Mouse (Mus musculus): ENCODE results near the gene Stard5. TPM values are rescaled to one million over a fixed set of nuclear protein-coding genes. Genes with fewer than 3 reads are reported as not detected.
A peak's percentile ranks its signal among the peaks of the same experiment; 100 is the strongest.

Stard5 gene
- polyA plus RNA-seq, 1 experiment from 2014 or later = 16.8 TPM

DNA sequence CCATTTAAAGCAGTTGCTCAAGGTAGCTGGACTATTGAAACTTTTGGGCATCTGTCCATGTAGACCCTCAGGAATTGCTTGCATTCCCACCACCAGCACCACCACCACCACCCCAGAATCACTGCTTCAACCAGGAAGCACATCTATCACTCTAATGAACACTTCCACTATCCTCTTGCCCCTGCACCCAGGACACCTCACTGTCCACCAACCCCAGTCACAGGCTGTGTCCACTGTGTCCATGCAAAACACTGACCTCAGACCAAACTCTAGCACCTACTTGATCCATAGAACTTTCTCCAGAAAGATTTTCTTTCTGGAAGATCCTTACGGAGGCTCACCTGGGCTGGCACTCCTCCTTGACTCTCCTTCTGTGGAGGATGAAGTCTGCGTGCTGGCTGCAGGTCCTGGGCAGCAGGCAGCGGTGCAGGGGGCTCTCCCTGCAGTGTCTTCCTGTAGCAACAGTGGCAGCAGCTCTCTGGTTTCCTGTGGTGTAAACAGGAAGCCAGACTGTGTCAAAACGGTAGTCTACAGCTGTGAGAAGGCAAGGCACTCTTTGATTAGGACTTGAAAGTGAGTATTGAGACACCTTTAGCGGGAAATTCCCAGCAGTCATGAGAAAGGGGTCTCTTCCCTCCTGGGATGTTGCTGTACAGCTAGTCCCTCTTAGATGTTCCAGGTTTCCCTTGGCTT lies 23.3 kb downstream of the Stard5 start:
- 66% methylated on average over 5 of the region's 5 CpGs for WGBS
- H3K4me1 ChIP-seq = no peaks in the 10 kb centered on the region
- H3K27me3 ChIP-seq (replicated peaks; ENCODE audit: low read depth, poor library complexity, severe bottlenecking) = no peaks in the 10 kb centered on the region
- H3K9me3 ChIP-seq = no peaks in the 10 kb centered on the region
- no peaks in the 10 kb centered on the region for H3K36me3 ChIP-seq (replicated peaks)
- H3K27ac ChIP-seq (replicated peaks) = peak overlapping the region; percentile 40; the same call in 1 of the 2 replicates
- no peak overlapping the region for H3K4me3 ChIP-seq
- DNase-seq (ENCODE audit: low spot score) = no peak

DNA sequence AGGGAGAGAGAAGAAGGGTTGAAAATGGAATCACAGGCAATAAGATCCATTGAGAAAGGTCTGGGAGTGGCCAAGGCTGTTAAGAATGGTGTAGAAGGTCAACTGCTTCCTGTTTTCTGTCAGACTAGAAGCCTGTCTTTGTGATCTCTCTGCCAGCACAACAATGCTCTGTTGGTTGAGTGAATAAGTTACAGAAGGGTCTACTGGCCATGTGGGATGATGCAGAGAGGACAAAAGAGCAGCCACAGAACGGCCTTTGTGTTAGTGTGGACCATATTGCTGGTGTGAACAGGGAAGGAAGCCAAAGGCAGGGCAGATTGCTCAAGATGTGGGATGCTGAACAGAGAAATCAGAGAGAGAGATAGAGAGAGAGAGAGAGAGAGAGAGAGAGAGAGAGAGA lies 27.0 kb downstream of the Stard5 start:
- DNase-seq (ENCODE audit: low spot score) = no peak

DNA sequence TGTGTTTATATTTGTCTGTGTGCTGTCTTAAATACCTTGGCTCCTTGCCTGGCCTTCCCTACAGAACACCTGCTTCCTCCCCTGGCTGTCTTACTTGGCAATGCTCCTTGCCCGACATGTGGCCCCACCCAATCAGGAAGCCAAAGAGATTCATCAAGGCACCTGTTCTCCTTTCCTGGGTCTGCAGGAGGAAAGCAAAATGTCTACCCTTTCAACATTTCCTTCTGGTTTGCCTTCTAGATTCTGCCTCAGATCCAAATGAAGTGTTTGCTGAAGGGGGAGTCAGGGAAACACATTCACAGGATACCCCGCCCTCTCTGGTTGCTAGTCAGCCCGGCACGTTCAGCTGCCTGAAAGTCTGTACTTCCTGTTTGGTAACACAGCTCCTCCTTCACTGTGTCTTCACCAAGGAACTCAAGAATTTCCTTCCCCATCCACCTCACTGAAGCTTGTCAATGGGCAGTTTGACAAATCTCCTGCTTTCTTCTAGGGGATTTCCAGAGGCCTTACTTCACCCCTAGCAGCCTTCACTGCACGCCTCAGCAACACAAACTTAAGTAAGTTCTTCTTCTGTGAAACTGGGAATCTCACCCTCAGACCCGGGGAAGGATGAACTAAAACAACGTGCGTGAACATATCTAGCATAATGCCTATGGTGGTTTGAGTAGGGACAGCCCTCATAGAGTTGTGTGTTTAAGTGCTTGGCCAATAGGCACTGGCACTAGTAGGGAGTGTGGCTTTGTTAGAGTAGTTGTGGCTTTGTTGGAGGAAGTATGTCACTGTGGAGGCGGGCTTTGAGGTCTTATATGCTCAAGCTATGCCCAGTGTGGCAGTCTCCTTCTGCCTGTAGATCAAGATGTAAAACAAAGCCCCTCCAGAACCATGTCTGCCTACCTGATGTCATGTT lies 27.7 kb downstream of the Stard5 start:
- Histone ChIP-seq H3K27me3 (replicated peaks; ENCODE audit: low read depth, poor library complexity, severe bottlenecking) (no peaks in the 10 kb centered on the region), H3K4me1 (no peaks in the 10 kb centered on the region), H3K4me3 (no peak overlapping the region), H3K9me3 (no peaks in the 10 kb centered on the region), H3K27ac (replicated peaks) (no peak overlapping the region), H3K36me3 (replicated peaks) (no peaks in the 10 kb centered on the region)
- WGBS = 84% methylated on average over 9 of the region's 9 CpGs
- DNase-seq (ENCODE audit: low spot score) = no peak

More for the DNA sequence above, 27.0 kb downstream of the Stard5 start:
- Histone ChIP-seq H3K4me3 (no peak overlapping the region), H3K9me3 (no peaks in the 10 kb centered on the region), H3K4me1 (no peaks in the 10 kb centered on the region), H3K36me3 (replicated peaks) (no peaks in the 10 kb centered on the region), H3K27me3 (replicated peaks; ENCODE audit: low read depth, poor library complexity, severe bottlenecking) (no peaks in the 10 kb centered on the region), H3K27ac (replicated peaks) (no peak overlapping the region)
- 81% methylated on average over 1 of the region's 1 CpGs for WGBS

DNA sequence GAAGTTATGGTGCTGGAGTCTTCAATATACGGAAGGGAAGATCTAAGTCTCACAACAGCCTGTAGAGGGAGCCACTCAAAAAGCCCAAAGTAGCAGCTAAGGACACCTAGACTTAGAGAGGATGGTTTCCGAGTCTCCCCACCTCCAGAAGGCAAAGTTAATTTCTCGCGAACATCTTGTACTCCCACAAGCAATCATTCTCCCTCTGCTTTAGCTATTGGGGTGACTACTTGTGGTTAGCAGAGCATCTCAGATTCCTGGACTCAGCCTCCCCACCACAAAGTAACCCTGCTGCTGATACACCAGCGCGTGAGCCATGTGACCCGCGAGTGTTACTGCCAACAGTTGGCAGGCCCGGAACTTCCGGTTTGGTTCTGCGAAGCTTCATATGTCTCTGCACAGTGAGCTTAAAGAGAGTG lies 28.5 kb downstream of the Stard5 start:
- no peak overlapping the region for H3K27ac ChIP-seq (replicated peaks)
- no peak overlapping the region for H3K4me3 ChIP-seq
- no peaks in the 10 kb centered on the region for H3K4me1 ChIP-seq
- 91% methylated on average over 11 of the region's 11 CpGs for WGBS
- no peaks in the 10 kb centered on the region for H3K36me3 ChIP-seq (replicated peaks)
- H3K9me3 ChIP-seq = no peaks in the 10 kb centered on the region
- H3K27me3 ChIP-seq (replicated peaks; ENCODE audit: low read depth, poor library complexity, severe bottlenecking) = no peaks in the 10 kb centered on the region
- DNase-seq (ENCODE audit: low spot score) = no peak

DNA sequence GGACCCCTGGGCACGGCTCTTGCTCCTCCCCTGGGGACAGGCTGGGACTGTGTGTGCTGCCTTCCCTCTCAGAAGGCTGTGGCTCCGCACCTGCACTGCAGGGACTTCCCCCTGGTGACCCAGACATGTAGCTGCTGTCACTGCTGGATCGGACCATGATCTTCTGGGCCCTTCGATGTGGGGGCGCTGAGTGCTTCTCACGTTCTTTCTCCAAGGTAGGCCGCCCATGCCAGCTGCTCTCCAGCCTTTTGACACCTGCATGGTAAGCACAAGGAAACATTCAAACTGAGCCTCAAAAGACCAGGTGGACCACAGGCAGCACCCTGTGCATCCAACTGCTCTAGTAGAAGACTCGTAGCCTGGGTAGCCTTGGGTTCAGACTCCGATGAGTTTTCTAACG lies 29.3 kb downstream of the Stard5 start:
- 88% methylated on average over 10 of the region's 10 CpGs for WGBS
- no peak for DNase-seq (ENCODE audit: low spot score)
- Histone ChIP-seq H3K4me1 (no peaks in the 10 kb centered on the region), H3K27ac (replicated peaks) (no peak overlapping the region), H3K36me3 (replicated peaks) (no peaks in the 10 kb centered on the region), H3K9me3 (no peaks in the 10 kb centered on the region), H3K27me3 (replicated peaks; ENCODE audit: low read depth, poor library complexity, severe bottlenecking) (no peaks in the 10 kb centered on the region), H3K4me3 (no peak overlapping the region)

DNA sequence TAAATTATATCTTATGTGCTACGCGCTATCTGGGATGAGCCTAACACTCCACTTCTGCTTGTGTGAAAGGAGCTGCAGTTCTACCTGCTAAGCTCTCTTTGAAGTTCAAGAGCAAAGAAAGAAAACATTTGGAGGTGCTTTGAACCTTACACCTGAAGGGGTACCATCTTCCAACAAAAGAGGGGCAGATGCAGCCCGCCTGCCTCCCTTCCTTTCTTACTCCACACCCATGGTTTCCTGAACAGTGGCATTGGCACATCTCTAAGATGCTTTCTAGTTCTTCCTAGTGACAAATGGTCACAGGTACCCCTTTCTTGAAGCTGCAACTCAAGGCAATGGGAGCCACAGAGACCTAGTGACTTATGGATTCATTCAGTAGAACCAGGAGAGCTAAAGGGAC lies 30.0 kb downstream of the Stard5 start:
- no peak overlapping the region for H3K4me3 ChIP-seq
- DNase-seq (ENCODE audit: low spot score) = no peak
- WGBS = 96% methylated on average over 3 of the region's 3 CpGs
- H3K4me1 ChIP-seq = no peaks in the 10 kb centered on the region
- no peaks in the 10 kb centered on the region for H3K36me3 ChIP-seq (replicated peaks)
- no peaks in the 10 kb centered on the region for H3K9me3 ChIP-seq
- H3K27ac ChIP-seq (replicated peaks) = no peak overlapping the region
- no peaks in the 10 kb centered on the region for H3K27me3 ChIP-seq (replicated peaks; ENCODE audit: low read depth, poor library complexity, severe bottlenecking)

DNA sequence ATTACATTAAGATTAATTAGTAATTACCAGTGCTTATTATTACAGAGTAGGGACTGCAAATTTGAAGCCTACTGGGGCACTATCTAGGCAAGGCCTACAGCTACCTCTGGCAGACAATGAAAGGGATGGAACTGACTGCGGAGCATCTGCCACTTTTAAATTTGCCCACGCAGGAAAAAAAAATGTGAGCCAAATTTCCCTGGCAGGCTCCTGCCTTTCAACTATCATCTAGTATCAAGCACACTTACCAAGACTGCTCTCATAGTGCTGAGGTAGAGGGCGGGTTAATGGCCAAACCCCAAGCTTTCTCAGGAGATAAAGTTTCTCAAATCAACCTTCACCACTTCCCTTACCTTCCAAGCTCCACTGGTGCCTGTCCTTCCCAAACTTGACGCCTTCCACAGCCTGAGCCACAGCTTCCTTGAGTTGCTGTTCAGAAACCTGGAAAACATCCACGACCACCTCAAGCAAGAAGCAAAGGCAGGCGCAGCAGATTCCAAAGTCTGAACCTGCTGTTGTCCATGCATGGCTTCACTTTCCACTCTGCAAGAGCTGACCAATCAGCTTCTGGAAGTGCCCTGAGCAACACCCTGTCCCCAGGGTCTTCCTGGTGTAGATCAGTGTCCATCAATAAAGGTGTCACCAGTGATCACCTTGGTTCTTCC lies 31.1 kb downstream of the Stard5 start:
- H3K27me3 ChIP-seq (replicated peaks; ENCODE audit: low read depth, poor library complexity, severe bottlenecking) = no peaks in the 10 kb centered on the region
- H3K27ac ChIP-seq (replicated peaks) = no peak overlapping the region
- DNase-seq (ENCODE audit: low spot score) = no peak
- no peaks in the 10 kb centered on the region for H3K4me1 ChIP-seq
- whole genome bisulfite sequencing = 88% methylated on average over 6 of the region's 6 CpGs
- no peak overlapping the region for H3K4me3 ChIP-seq
- H3K9me3 ChIP-seq = no peaks in the 10 kb centered on the region
- no peaks in the 10 kb centered on the region for H3K36me3 ChIP-seq (replicated peaks)

DNA sequence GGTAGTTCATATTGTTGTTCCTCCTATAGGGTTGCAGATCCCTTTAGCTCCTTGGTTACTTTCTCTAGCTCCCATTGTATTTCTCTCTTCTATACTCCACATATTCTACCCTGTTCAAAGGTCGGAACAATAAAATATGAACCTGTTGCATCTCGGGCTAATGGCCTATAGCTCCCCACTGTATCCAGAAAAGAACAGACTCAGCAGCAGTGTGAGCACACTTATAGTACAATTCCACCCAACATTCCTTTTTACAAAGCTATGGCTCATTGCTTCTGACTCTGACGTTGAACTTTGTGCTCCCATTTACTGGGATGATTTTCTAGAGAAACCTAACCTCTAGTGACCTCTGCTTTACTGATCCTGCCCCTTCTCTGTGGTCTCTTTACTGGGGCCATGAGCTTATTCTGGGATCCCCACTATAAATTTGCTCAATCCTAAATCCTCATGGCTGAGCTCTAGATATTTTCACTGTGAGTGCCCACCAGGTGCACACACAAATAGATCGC lies 34.4 kb downstream of the Stard5 start:
- Histone ChIP-seq H3K27me3 (replicated peaks; ENCODE audit: low read depth, poor library complexity, severe bottlenecking) (no peaks in the 10 kb centered on the region), H3K4me3 (no peak overlapping the region), H3K9me3 (no peaks in the 10 kb centered on the region), H3K4me1 (no peaks in the 10 kb centered on the region), H3K36me3 (replicated peaks) (no peaks in the 10 kb centered on the region), H3K27ac (replicated peaks) (no peak overlapping the region)
- no peak for DNase-seq (ENCODE audit: low spot score)
- 90% methylated on average over 4 of the region's 4 CpGs for WGBS

DNA sequence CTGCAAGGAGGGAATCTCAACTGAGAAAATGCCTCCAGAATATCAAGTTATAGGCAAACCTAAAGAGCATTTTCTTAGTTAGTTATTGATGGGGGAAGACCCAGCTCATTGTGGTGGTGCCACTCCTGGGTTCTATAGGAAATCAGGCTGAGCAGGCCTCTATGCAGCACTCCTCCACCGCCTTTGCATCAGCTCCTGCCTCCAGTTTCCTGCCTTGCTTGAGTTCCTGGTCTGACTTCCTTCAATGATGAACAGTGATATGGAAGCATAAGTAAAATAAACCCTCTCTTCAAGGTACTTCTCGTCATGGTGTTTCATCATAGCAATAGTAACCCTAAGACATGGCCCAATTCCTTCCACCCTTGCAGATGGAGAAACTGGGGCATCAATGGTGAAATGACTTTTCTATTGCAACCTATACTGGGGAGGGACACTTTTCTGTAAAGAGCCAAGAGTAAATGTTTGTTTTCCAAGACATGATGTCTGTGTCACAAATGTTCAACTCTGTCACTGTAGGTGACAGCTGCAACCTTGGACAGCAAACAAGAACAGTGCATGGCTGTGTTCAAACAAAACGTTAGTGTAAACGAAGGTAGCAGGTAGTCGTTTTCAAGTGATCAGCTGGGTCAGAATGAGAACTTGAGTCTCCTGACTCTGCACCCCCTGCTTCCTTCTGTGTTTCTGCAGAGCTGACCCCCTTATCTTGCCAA lies 36.3 kb downstream of the Stard5 start:
- 83% methylated on average over 5 of the region's 5 CpGs for WGBS
- H3K9me3 ChIP-seq = no peaks in the 10 kb centered on the region
- no peak for DNase-seq (ENCODE audit: low spot score)
- H3K36me3 ChIP-seq (replicated peaks) = no peaks in the 10 kb centered on the region
- H3K4me1 ChIP-seq = no peaks in the 10 kb centered on the region
- H3K4me3 ChIP-seq = no peak overlapping the region
- no peaks in the 10 kb centered on the region for H3K27me3 ChIP-seq (replicated peaks; ENCODE audit: low read depth, poor library complexity, severe bottlenecking)
- H3K27ac ChIP-seq (replicated peaks) = no peak overlapping the region

DNA sequence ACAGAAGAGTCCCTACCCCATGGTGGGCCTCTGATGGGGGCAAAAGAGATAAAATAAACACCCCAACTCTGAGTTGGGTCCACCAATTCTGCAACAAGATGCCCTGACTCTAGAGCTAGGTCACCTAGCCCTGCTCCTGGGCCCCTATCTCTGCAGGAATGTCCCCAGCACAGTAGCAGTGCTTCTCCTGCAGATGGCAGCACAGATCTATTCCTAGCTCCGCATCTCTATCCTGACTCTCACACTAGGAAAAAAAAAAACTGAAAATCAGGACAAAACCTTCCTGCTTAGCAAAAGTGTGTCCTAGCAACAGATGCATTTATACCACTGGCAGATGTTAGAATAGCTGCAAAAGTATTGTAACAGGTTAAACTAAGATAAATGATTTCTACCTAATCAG lies 37.0 kb downstream of the Stard5 start:
- DNase-seq (ENCODE audit: low spot score) = peak; percentile 65
- H3K4me1 ChIP-seq = no peaks in the 10 kb centered on the region
- H3K27me3 ChIP-seq (replicated peaks; ENCODE audit: low read depth, poor library complexity, severe bottlenecking) = no peaks in the 10 kb centered on the region
- H3K4me3 ChIP-seq = no peak overlapping the region
- no peak overlapping the region for H3K27ac ChIP-seq (replicated peaks)
- H3K9me3 ChIP-seq = no peaks in the 10 kb centered on the region
- WGBS = 18% methylated on average over 1 of the region's 1 CpGs
- no peaks in the 10 kb centered on the region for H3K36me3 ChIP-seq (replicated peaks)

DNA sequence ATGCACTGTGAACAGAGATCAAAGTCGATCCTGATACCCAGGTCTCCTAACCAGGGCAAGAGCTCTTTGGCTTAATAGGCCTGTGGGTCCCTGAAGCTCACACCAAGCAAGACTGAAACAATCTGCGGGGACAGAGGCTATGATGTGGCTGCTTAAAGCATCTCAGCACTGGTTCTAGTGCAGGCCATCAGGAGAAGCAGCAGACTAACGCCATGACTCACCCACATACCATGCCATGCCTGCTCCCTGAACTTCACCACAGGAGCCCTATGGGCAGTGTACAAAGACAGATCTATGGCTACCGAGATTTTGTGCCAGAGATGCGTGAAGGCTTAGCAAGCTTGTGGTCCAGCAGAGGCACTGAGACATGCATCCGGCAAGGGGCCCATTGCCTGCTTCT lies 39.8 kb downstream of the Stard5 start:
- Histone ChIP-seq H3K9me3 (no peaks in the 10 kb centered on the region), H3K36me3 (replicated peaks) (no peaks in the 10 kb centered on the region), H3K27ac (replicated peaks) (no peak overlapping the region), H3K27me3 (replicated peaks; ENCODE audit: low read depth, poor library complexity, severe bottlenecking) (no peaks in the 10 kb centered on the region), H3K4me3 (no peak overlapping the region), H3K4me1 (no peaks in the 10 kb centered on the region)
- 86% methylated on average over 6 of the region's 6 CpGs for WGBS
- no peak for DNase-seq (ENCODE audit: low spot score)
